Mouse (Mus musculus) G1E (cell line): ENCODE data around the gene Eed. TPM values are rescaled to one million over a fixed set of nuclear protein-coding genes. Genes with fewer than 3 reads are reported as not detected.

ENCODE experiments used
- ATAC-seq: 2 replicates; pipeline ENCODE4 v1.8.0; 2016; ENCODE audit warnings: mild to moderate bottlenecking; ENCODE audit not compliant: insufficient number of reproducible peaks, poor library complexity, low FRiP score, severe bottlenecking; ENCODE audit errors: extremely low read depth
- DNase-seq: peaks from one replicate; pipeline ENCODE4 v3.0.0; 2012; ENCODE audit warnings: low spot score
- H3K27me3 ChIP-seq: 2 replicates; pipeline ENCODE4 v1.6.1; 2012; ENCODE audit warnings: mild to moderate bottlenecking, low read length, inconsistent platforms; ENCODE audit not compliant: insufficient read depth
- H3K36me3 ChIP-seq: replicated peaks from 2 replicates; pipeline ENCODE3; 2012; ENCODE audit warnings: mild to moderate bottlenecking, inconsistent platforms
- H3K4me1 ChIP-seq: 2 replicates; pipeline ENCODE4 v1.6.1; 2012; ENCODE audit warnings: low read depth, low read length, inconsistent platforms, mixed read lengths; ENCODE audit not compliant: insufficient read depth
- H3K4me3 ChIP-seq: 2 replicates; pipeline ENCODE4 v1.5.1; 2012; ENCODE audit warnings: low read depth, mild to moderate bottlenecking, inconsistent platforms, low read length, moderate library complexity, mixed read lengths
- H3K9me3 ChIP-seq: replicated peaks from 2 replicates; pipeline ENCODE4 v1.6.1; 2012; ENCODE audit warnings: inconsistent platforms
- CTCF ChIP-seq: IDR thresholded peaks from 2 replicates; pipeline ENCODE4 v1.5.1; 2012; ENCODE audit warnings: low read depth, low read length, inconsistent platforms, mixed read lengths
- GATA1 ChIP-seq: IDR thresholded peaks from 2 replicates; pipeline ENCODE4 v1.6.1; 2012; ENCODE audit warnings: borderline replicate concordance, low read length, inconsistent platforms, mixed read lengths
- GATA2 ChIP-seq: IDR thresholded peaks from 2 replicates; pipeline ENCODE4 v1.6.1; 2012; ENCODE audit warnings: low read depth, low read length, inconsistent platforms, borderline replicate concordance
- POLR2AphosphoS5 ChIP-seq: IDR thresholded peaks from 2 replicates; pipeline ENCODE4 v1.6.1; 2012; ENCODE audit warnings: low read depth, low read length, inconsistent platforms; ENCODE audit not compliant: insufficient replicate concordance
- TAL1 ChIP-seq: conservative IDR thresholded peaks from 2 replicates; pipeline ENCODE4 v1.6.1; 2012; ENCODE audit warnings: low read depth, low read length, inconsistent platforms, mixed read lengths
- polyA plus RNA-seq: library from polyadenylated mRNA; stranded (reverse); fragments of >175 nt; gene quantifications from 2 replicates; pipeline ENCODE4 v1.2.3, GENCODE M21; 2012
- total RNA-seq, 2 experiments: library from RNA; stranded (forward) in 1 of 2; stranded (reverse) in 1 of 2; fragments of 200-1000 nt in 1 of 2; fragments of >200 nt in 1 of 2; fragmentation: Nextera tagmentation in 1 of 2; gene quantifications; 2 replicates each; pipeline ENCODE4 v1.2.3; 2014 to 2017

The Eed gene
- total and polyA plus RNA-seq, 3 experiments: 83.5 to 195 (median 137) TPM

- no peaks in the 10 kb centered on the region for H3K27me3 ChIP-seq
- TF ChIP-seq GATA2: no peak
- no peak for TF ChIP-seq TAL1
- no peak for TF ChIP-seq GATA1
- TF ChIP-seq CTCF: no peak
- TF ChIP-seq POLR2AphosphoS5: no peak
- ATAC-seq: peak; percentile 98
- no peaks in the 10 kb centered on the region for H3K9me3 ChIP-seq
- peak; percentile 80 for DNase-seq
- H3K4me1 ChIP-seq: peaks cover 19% of the 10 kb centered on the region
- peaks cover 11% of the 10 kb centered on the region for H3K36me3 ChIP-seq
- H3K4me3 ChIP-seq: peak within 1 kb of the TSS; percentile 92
These were observed 40.0 kb downstream of the Eed start, which contains the start of gene Hikeshi for GRCm38 (mm10) chr7:89940571-89941463. Hikeshi (minus strand) TSS chr7:89941204.

DNA sequence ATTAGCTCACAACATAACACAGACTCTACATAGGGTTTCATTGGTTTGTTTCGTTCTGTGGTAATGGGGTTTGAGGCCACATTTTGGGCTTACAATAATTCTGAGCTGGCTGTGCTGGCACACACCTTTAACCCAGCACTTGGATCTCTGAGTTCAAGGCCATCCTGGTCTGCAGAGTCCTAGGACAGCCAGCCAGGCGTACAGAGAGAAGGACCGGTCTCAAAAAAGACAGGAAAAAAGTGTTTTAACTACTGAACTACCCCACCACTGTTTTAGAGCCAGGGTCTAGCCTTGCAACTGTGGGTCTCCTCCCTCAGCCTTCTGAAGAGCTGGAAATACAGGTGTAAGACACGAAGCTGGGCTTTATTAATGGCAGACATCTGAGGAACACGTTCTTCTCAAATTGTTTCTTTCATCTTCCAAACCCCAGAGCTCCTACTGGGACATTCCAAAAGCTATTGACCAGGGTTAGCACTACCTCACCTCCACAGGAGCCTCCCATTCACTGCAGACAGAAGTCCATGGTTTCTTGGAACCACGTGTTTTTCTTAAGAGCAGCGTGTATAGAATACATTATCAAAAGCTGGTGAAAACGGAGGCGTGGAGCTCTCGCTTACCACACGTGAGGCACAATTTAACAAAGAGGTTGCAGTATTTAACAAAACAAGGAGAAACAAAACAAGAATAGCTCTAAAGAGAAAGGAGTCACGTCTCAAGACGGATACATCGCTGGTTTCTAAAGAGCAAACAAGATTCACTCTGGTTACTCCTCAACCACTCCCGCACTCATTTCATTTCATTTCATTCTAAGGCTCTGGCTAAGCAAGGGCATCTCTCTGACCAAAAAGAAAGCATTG lies 41.1 kb downstream of the Eed start:
- Histone ChIP-seq H3K4me3 (peak overlapping the region; percentile 92), H3K4me1 (peaks cover 19% of the 10 kb centered on the region), H3K9me3 (no peaks in the 10 kb centered on the region), H3K36me3 (peaks cover 17% of the 10 kb centered on the region), H3K27me3 (no peaks in the 10 kb centered on the region)
- TF ChIP-seq GATA2: no peak
- ATAC-seq: no peak
- DNase-seq: peak; percentile 8

GRCm38 (mm10) chr7:89923441-89924180 lies 57.2 kb downstream of the Eed start:
- ATAC-seq: no peak
- Histone ChIP-seq H3K4me3 (no peak overlapping the region), H3K9me3 (no peaks in the 10 kb centered on the region), H3K4me1 (no peaks in the 10 kb centered on the region), H3K36me3 (peaks cover 65% of the 10 kb centered on the region), H3K27me3 (no peaks in the 10 kb centered on the region)
- no peak for DNase-seq
- TF ChIP-seq GATA1: no peak
- TF ChIP-seq POLR2AphosphoS5: no peak
- no peak for TF ChIP-seq GATA2
- no peak for TF ChIP-seq CTCF
- no peak for TF ChIP-seq TAL1

- DNase-seq: no peak
- Histone ChIP-seq H3K9me3 (no peaks in the 10 kb centered on the region), H3K4me3 (no peak overlapping the region), H3K36me3 (peaks cover 55% of the 10 kb centered on the region), H3K4me1 (peaks cover 3% of the 10 kb centered on the region), H3K27me3 (no peaks in the 10 kb centered on the region)
- ATAC-seq: no peak
- TF ChIP-seq CTCF (no peak), GATA1 (no peak), TAL1 (no peak), POLR2AphosphoS5 (no peak), GATA2 (no peak)
These were observed 63.0 kb downstream of the Eed start for GRCm38 (mm10) chr7:89917776-89918175.

DNA sequence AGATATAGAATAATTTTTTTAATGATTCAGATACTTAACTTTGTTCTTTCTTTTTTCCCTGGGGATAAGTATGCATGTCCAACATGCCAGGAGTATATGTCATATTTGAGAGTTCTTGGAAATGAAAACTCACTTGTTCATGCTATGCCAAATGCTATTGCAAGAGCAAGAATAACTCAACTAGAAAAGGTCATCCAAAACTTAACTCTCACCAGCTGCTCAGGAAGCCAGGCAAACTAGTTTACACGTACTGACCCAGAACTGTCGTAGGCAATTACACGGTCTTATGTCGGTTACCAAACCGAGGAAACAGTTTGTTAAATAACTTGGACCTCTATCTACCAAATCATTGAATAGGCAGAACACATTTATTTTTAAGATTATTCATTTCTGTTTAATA lies 64.1 kb downstream of the Eed start:
- ATAC-seq (no peak), DNase-seq (no peak)
- Histone ChIP-seq H3K36me3 (peaks cover 49% of the 10 kb centered on the region), H3K4me3 (no peak overlapping the region), H3K9me3 (no peaks in the 10 kb centered on the region), H3K4me1 (peaks cover 3% of the 10 kb centered on the region), H3K27me3 (no peaks in the 10 kb centered on the region)
- no peak for TF ChIP-seq POLR2AphosphoS5
- no peak for TF ChIP-seq CTCF
- TF ChIP-seq GATA2: no peak
- no peak for TF ChIP-seq TAL1
- TF ChIP-seq GATA1: no peak
